Mouse (Mus musculus) MEL (cell line): ENCODE results near the gene Ovol1. TPM values are rescaled to one million over a fixed set of nuclear protein-coding genes. Genes with fewer than 3 reads are reported as not detected.

Source experiments
- DNase-seq: peaks from one replicate; pipeline ENCODE4 v3.0.0; 2011; ENCODE audit warnings: low read depth, low spot score
- H3K27ac ChIP-seq: 2 replicates; pipeline ENCODE4 v1.5.1; 2012; ENCODE audit warnings: low read depth, mild to moderate bottlenecking, control low read depth, low read length, moderate library complexity; ENCODE audit not compliant: control insufficient read depth
- H3K27me3 ChIP-seq, 2 experiments: fragments of 150-350 bp in 1 of 2; sonication (generic) in 1 of 2; 2 replicates each; pipeline ENCODE4 v1.6.1; 2012; ENCODE audit warnings: low read length in 2 of 2, mild to moderate bottlenecking in 2 of 2, improper control_type of control experiment in 1 of 2, moderate library complexity in 1 of 2; ENCODE audit not compliant: insufficient read depth in 2 of 2, control insufficient read depth in 1 of 2
- H3K36me3 ChIP-seq, 2 experiments: 2 replicates each; pipeline ENCODE4 v1.6.1; 2012 to 2014; ENCODE audit warnings: low read length in 2 of 2, improper control_type of control experiment in 1 of 2, inconsistent platforms in 1 of 2, mild to moderate bottlenecking in 1 of 2; ENCODE audit not compliant: insufficient read depth in 2 of 2, control insufficient read depth in 1 of 2
- H3K4me1 ChIP-seq, 2 experiments: fragments of 150-350 bp in 1 of 2; sonication (generic) in 1 of 2; 2 replicates each; pipeline ENCODE4 v1.6.1; 2012; ENCODE audit warnings: low read length in 2 of 2, improper control_type of control experiment in 1 of 2, mild to moderate bottlenecking in 1 of 2; ENCODE audit not compliant: insufficient read depth in 2 of 2, control insufficient read depth in 1 of 2
- H3K4me3 ChIP-seq, 2 experiments: fragments of 150-350 bp in 1 of 2; sonication (generic) in 1 of 2; 2 replicates each; pipeline ENCODE4 v1.5.1; 2012; ENCODE audit warnings: low read depth in 2 of 2, low read length in 2 of 2, mild to moderate bottlenecking in 2 of 2, moderate library complexity in 2 of 2, control low read depth in 1 of 2, improper control_type of control experiment in 1 of 2; ENCODE audit not compliant: control insufficient read depth in 1 of 2, insufficient read depth in 1 of 2
- H3K79me2 ChIP-seq: 2 replicates; pipeline ENCODE4 v1.6.1; 2012; ENCODE audit warnings: mild to moderate bottlenecking, low read length, moderate library complexity; ENCODE audit not compliant: control insufficient read depth, poor library complexity, insufficient read depth
- H3K9ac ChIP-seq: 2 replicates; pipeline ENCODE4 v1.6.1; 2012; ENCODE audit warnings: low read depth, mild to moderate bottlenecking, control low read depth, low read length, moderate library complexity; ENCODE audit not compliant: control insufficient read depth, poor library complexity, severe bottlenecking
- H3K9me3 ChIP-seq: fragments of 150-350 bp; sonication (generic); replicated peaks from 2 replicates; pipeline ENCODE4 v1.6.1; 2012; ENCODE audit warnings: mild to moderate bottlenecking, low read length, improper control_type of control experiment, moderate library complexity; ENCODE audit not compliant: insufficient read depth
- CTCF ChIP-seq, 3 experiments: IDR thresholded peaks in 2 of 3; conservative IDR thresholded peaks in 1 of 3; 2 replicates each; pipeline ENCODE4 v1.5.1; 2011 to 2012; ENCODE audit warnings: low read length in 3 of 3, low read depth in 2 of 3, mild to moderate bottlenecking in 2 of 3, improper control_type of control experiment in 1 of 3, inconsistent platforms in 1 of 3, mixed read lengths in 1 of 3, moderate library complexity in 1 of 3; ENCODE audit not compliant: control insufficient read depth in 1 of 3, insufficient read depth in 1 of 3, poor library complexity in 1 of 3, severe bottlenecking in 1 of 3
- ELF1 ChIP-seq: IDR thresholded peaks from 2 replicates; pipeline ENCODE4 v1.6.1; 2014; ENCODE audit warnings: low read depth, mild to moderate bottlenecking, inconsistent platforms, low read length, improper control_type of control experiment, moderate library complexity
- GATA1 ChIP-seq: IDR thresholded peaks from 2 replicates; pipeline ENCODE4 v1.6.1; 2011; ENCODE audit warnings: low read depth, low read length, improper control_type of control experiment
- JUND ChIP-seq: IDR thresholded peaks from 2 replicates; pipeline ENCODE4 v1.6.1; 2011; ENCODE audit warnings: low read depth, mild to moderate bottlenecking, improper control_type of control experiment, low read length
- KAT2A ChIP-seq: conservative IDR thresholded peaks from 2 replicates; pipeline ENCODE4 v1.6.1; 2012; ENCODE audit warnings: low read depth, low read length, improper control_type of control experiment, inconsistent platforms
- MAX ChIP-seq: IDR thresholded peaks from 2 replicates; pipeline ENCODE4 v1.6.1; 2011; ENCODE audit warnings: low read length, improper control_type of control experiment
- MYB ChIP-seq: IDR thresholded peaks from 2 replicates; pipeline ENCODE4 v1.6.1; 2011; ENCODE audit warnings: mild to moderate bottlenecking, low read depth, low read length, improper control_type of control experiment
- POLR2A ChIP-seq, 2 experiments: IDR thresholded peaks; 2 replicates each; pipeline ENCODE4 v1.6.1; 2011 to 2012; ENCODE audit warnings: low read length in 2 of 2, mild to moderate bottlenecking in 2 of 2, control low read depth in 1 of 2, improper control_type of control experiment in 1 of 2, low read depth in 1 of 2, moderate library complexity in 1 of 2; ENCODE audit not compliant: control insufficient read depth in 1 of 2, insufficient read depth in 1 of 2, poor library complexity in 1 of 2
- POLR2AphosphoS5 ChIP-seq: IDR thresholded peaks from 2 replicates; pipeline ENCODE4 v1.6.1; 2012; ENCODE audit warnings: low read depth, borderline replicate concordance, mild to moderate bottlenecking, inconsistent platforms, low read length, moderate library complexity, mixed read lengths
- RAD21 ChIP-seq: IDR thresholded peaks from 2 replicates; pipeline ENCODE4 v1.6.1; 2011; ENCODE audit warnings: mild to moderate bottlenecking, low read depth, low read length, improper control_type of control experiment
- SIN3A ChIP-seq: IDR thresholded peaks from 2 replicates; pipeline ENCODE4 v1.6.1; 2012; ENCODE audit warnings: low read length, improper control_type of control experiment, inconsistent platforms
- SMC3 ChIP-seq: IDR thresholded peaks from 2 replicates; pipeline ENCODE4 v1.6.1; 2011; ENCODE audit warnings: low read depth, low read length, improper control_type of control experiment
- TBP ChIP-seq: IDR thresholded peaks from 2 replicates; pipeline ENCODE4 v1.8.0; 2011; ENCODE audit warnings: low read depth, low read length, improper control_type of control experiment
- polyA plus RNA-seq, 2 experiments: library from polyadenylated mRNA; stranded (reverse) in 1 of 2; unstranded in 1 of 2; fragments of >175 nt in 1 of 2; fragments of >200 nt in 1 of 2; gene quantifications; 2 replicates each; pipeline versions ENCODE4 v1.2.1 to v1.2.4; 2012; ENCODE audit warnings: low replicate concordance in 2 of 2, low read depth in 1 of 2; ENCODE audit not compliant: insufficient read length in 2 of 2, insufficient read depth in 1 of 2, missing spikeins in 1 of 2
- total RNA-seq: library from RNA; depleted of rRNA; stranded (reverse); fragments of 300-350 nt; gene quantifications from 2 replicates; pipeline ENCODE4 v1.2.3, GENCODE M21; 2012

The Ovol1 gene
- total and polyA plus RNA-seq, 3 experiments: 0.06 TPM; not detected in 2

- Histone ChIP-seq H3K79me2 (peaks cover 2% of the 10 kb centered on the region), H3K27ac (no peak overlapping the region), H3K36me3 (peaks cover 0 to 11% of the 10 kb centered on the region in 2 experiments; a peak in 2 of 4 replicates), H3K4me1 (peaks cover 2 to 11% of the 10 kb centered on the region in 2 experiments; a peak in 3 of 4 replicates), H3K27me3 (no peaks in the 10 kb centered on the region), H3K9me3 (no peaks in the 10 kb centered on the region), H3K9ac (no peak overlapping the region), H3K4me3 (no peak overlapping the region)
- peak; percentile 37; the same call in 1 of the 2 replicates for TF ChIP-seq SMC3
- peak in 2 of 3 experiments; percentile 20 to 45; a peak in 3 of 6 replicates for TF ChIP-seq CTCF (IDR thresholded peaks at IDR 0.05 in 2 of 3, conservative IDR thresholded peaks at IDR 0.05 in 1 of 3; ENCODE audit: control insufficient read depth in 1 of 3, insufficient read depth in 1 of 3, low read depth in 2 of 3, low read length in 3 of 3, poor library complexity in 1 of 3, severe bottlenecking in 1 of 3)
- no peak for TF ChIP-seq MYB
- peak; percentile 31 for TF ChIP-seq RAD21
- peak; percentile 61 for DNase-seq
These were observed 44.3 kb downstream of the Ovol1 start for GRCm38 (mm10) chr19:5515840-5516777.

- Histone ChIP-seq H3K4me3 (peak overlapping the region; percentile 47 to 51), H3K9ac (peak overlapping the region; percentile 58), H3K36me3 (peaks cover 0 to 11% of the 10 kb centered on the region in 2 experiments; a peak in 2 of 4 replicates), H3K79me2 (peaks cover 13% of the 10 kb centered on the region), H3K4me1 (peaks cover 2 to 11% of the 10 kb centered on the region in 2 experiments; a peak in 3 of 4 replicates), H3K27me3 (no peaks in the 10 kb centered on the region), H3K9me3 (no peaks in the 10 kb centered on the region), H3K27ac (peak overlapping the region; percentile 85)
- DNase-seq: no peak
- TF ChIP-seq ELF1 (no peak), MAX (0 out of 2 replicates have a peak, but pooled peaks have one; percentile 9), TBP (peak; percentile 98), SIN3A (no peak), SMC3 (no peak), POLR2AphosphoS5 (no peak), KAT2A (no peak), JUND (no peak), GATA1 (no peak), POLR2A (IDR thresholded peaks at IDR 0.05; ENCODE audit: control insufficient read depth in 1 of 2, insufficient read depth in 1 of 2, low read depth in 1 of 2, low read length in 2 of 2, poor library complexity in 1 of 2) (peak in 1 of 2 experiments; percentile 24; a peak in 1 of 4 replicates)
These were observed 47.5 kb downstream of the Ovol1 start for GRCm38 (mm10) chr19:5513005-5513349.
